Mouse (Mus musculus): ENCODE measurements around the gene Msgn1.

- TF ChIP-seq POLR2A (IDR thresholded peaks at IDR 0.05; ENCODE audit: insufficient read length, low read depth) (no peak), SRF (IDR thresholded peaks at IDR 0.05; ENCODE audit: control insufficient read depth, insufficient read length, low read depth) (no peak), MYOG (IDR thresholded peaks at IDR 0.05; ENCODE audit: control insufficient read depth in 1 of 3, insufficient read depth in 1 of 3, insufficient read length in 2 of 3, low read depth in 2 of 3) (no peak), MAX (IDR thresholded peaks at IDR 0.05; ENCODE audit: low read depth) (no peak)
Observed at GRCm38 (mm10) chr12:11247460-11247859, 38.7 kb upstream of the Msgn1 start.

Measured in myocyte (in vitro differentiated cells).